Comparison of ENCODE assay signal across 15 mouse cellular contexts in the genomic region with DNA sequence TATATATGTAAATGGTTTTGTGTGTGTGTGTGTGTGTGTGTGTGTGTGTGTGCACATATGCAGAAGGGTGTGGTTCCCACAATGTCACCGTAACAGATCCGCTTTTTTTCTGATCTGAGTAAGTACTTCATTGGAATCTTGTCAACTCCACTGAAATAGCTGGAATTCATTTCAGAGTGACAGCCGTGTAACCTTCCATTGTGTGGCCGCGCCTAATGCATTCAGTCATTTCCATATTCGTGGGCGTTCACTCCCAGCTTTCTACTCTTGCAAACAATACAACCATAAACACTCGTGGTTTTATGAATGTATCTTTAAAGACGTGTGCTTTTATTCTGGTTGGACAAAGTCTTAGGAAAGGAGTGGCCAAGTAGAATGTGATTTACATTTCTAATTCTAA. TPM values are rescaled to one million over a fixed set of nuclear protein-coding genes. Genes with fewer than 3 reads are reported as not detected.
A peak's percentile ranks its signal among the peaks of the same experiment; 100 is the strongest.
DNase-seq lines count a peak whose midpoint lies in the region; ATAC-seq and TF ChIP-seq lines count a peak whose summit lies in the region.
"Had no signal": no experiment of that assay in that cellular context is flagged by ENCODE, and none has a peak within 500 bp of the region (broad histone marks: within the 10 kb centered on the region; RNA-seq: fewer than 3 reads in every experiment).

No protein-coding gene starts in this region.

- intact Hi-C loops in gastrocnemius, postnatal 36 days (cut with DNase I): no loop called here

- H3K4me1 ChIP-seq in heart, embryonic 15.5 days (replicated peaks): peaks cover 31% of the 10 kb centered on the region
- 0 out of 2 replicates have a peak, but pooled peaks cover 3% of the 10 kb centered on the region for H3K4me1 ChIP-seq in neural tube, embryonic 11.5 days (ENCODE audit: control insufficient read depth, insufficient read depth, low read length)
- peaks cover 15% of the 10 kb centered on the region for H3K4me1 ChIP-seq in forebrain, embryonic 13.5 days
- H3K4me1 ChIP-seq in midbrain, postnatal 0 days (ENCODE audit: insufficient read depth, low read length): no peaks in the 10 kb centered on the region
- H3K4me1 ChIP-seq: limb, embryonic 15.5 days; lung, embryonic 15.5 days had no signal

- no peak for TF ChIP-seq CTCF in midbrain, postnatal 0 days (IDR thresholded peaks at IDR 0.05)

- WGBS in heart, embryonic 15.5 days: 51% methylated on average over 9 of the region's 9 CpGs
- 35% methylated on average over 9 of the region's 9 CpGs for WGBS in neural tube, embryonic 11.5 days
- WGBS in forebrain, embryonic 13.5 days: 22% methylated on average over 9 of the region's 9 CpGs
- 15% methylated on average over 9 of the region's 9 CpGs for WGBS in midbrain, postnatal 0 days

- no peak overlapping the region for H3K4me2 ChIP-seq in heart, embryonic 15.5 days
- no peak overlapping the region for H3K4me2 ChIP-seq in neural tube, embryonic 11.5 days (ENCODE audit: low read depth)
- no peak overlapping the region for H3K4me2 ChIP-seq in forebrain, embryonic 13.5 days
- H3K4me2 ChIP-seq in midbrain, postnatal 0 days (ENCODE audit: low read depth, low read length, poor library complexity, severe bottlenecking): no peak overlapping the region
- H3K4me2 ChIP-seq: limb, embryonic 15.5 days; lung, embryonic 15.5 days had no signal

- no peaks in the 10 kb centered on the region for H3K27me3 ChIP-seq in heart, embryonic 15.5 days
- H3K27me3 ChIP-seq in neural tube, embryonic 11.5 days (ENCODE audit: control insufficient read depth, insufficient read depth, low read length): no peaks in the 10 kb centered on the region
- H3K27me3 ChIP-seq in forebrain, embryonic 13.5 days: peaks cover 12% of the 10 kb centered on the region
- H3K27me3 ChIP-seq in midbrain, postnatal 0 days (ENCODE audit: insufficient read depth, low read length): no peaks in the 10 kb centered on the region

- DNase-seq in heart, adult 8-10 months (ENCODE audit: low spot score): no peak
- DNase-seq in neural tube, embryonic 11.5 days (ENCODE audit: low spot score): peak; percentile 36
- no peak for DNase-seq in neural tube, embryonic 10.5 days (ENCODE audit: extremely low spot score, low spot score)
- DNase-seq in midbrain, postnatal 0 days (ENCODE audit: low spot score): peak; percentile 5
- DNase-seq in gastrocnemius, postnatal 36 days: no peak
- DNase-seq: adrenal gland, postnatal 36 days; cerebellum, adult 11 months; kidney, adult 18-20 months; right cerebral cortex, postnatal 14 days; thymus, adult 2 months had no signal

- H3K27ac ChIP-seq in heart, embryonic 15.5 days: peak overlapping the region; percentile 80
- no peak overlapping the region for H3K27ac ChIP-seq in neural tube, embryonic 11.5 days (ENCODE audit: low read depth, low read length)
- H3K27ac ChIP-seq in forebrain, embryonic 13.5 days: no peak overlapping the region
- H3K27ac ChIP-seq in midbrain, postnatal 0 days (ENCODE audit: low read depth, low read length): no peak overlapping the region
- H3K27ac ChIP-seq: limb, embryonic 15.5 days; lung, embryonic 15.5 days had no signal

- H3K9ac ChIP-seq in heart, embryonic 15.5 days: no peak overlapping the region
- H3K9ac ChIP-seq in neural tube, embryonic 11.5 days (ENCODE audit: low read length): no peak overlapping the region
- H3K9ac ChIP-seq in forebrain, embryonic 13.5 days: no peak overlapping the region
- H3K9ac ChIP-seq in midbrain, postnatal 0 days (replicated peaks; ENCODE audit: low read length, poor library complexity, severe bottlenecking): no peak overlapping the region
- H3K9ac ChIP-seq: limb, embryonic 15.5 days; lung, embryonic 15.5 days had no signal

- H3K4me3 ChIP-seq in heart, embryonic 15.5 days: no peak overlapping the region
- no peak overlapping the region for H3K4me3 ChIP-seq in neural tube, embryonic 11.5 days (ENCODE audit: low read depth, low read length)
- no peak overlapping the region for H3K4me3 ChIP-seq in forebrain, embryonic 13.5 days
- H3K4me3 ChIP-seq in midbrain, postnatal 0 days (ENCODE audit: low read depth, low read length): no peak overlapping the region
- H3K4me3 ChIP-seq: limb, embryonic 15.5 days; lung, embryonic 15.5 days had no signal

- no peaks in the 10 kb centered on the region for H3K36me3 ChIP-seq in heart, embryonic 15.5 days
- no peaks in the 10 kb centered on the region for H3K36me3 ChIP-seq in neural tube, embryonic 11.5 days (ENCODE audit: control insufficient read depth, insufficient read depth, low read length)
- H3K36me3 ChIP-seq in forebrain, embryonic 13.5 days (ENCODE audit: poor library complexity, severe bottlenecking): no peaks in the 10 kb centered on the region
- H3K36me3 ChIP-seq in midbrain, postnatal 0 days (ENCODE audit: insufficient read depth, low read length): no peaks in the 10 kb centered on the region
- H3K36me3 ChIP-seq: limb, embryonic 15.5 days; lung, embryonic 15.5 days had no signal

- ATAC-seq in heart, embryonic 15.5 days (replicated peaks; ENCODE audit: insufficient number of reproducible peaks, insufficient read depth, low FRiP score, low read depth): no peak
- ATAC-seq in neural tube, embryonic 11.5 days (ENCODE audit: insufficient read depth, low FRiP score, low TSS enrichment): peak; percentile 27; the same call in 1 of the 2 replicates
- ATAC-seq in forebrain, embryonic 13.5 days: peak; percentile 80
- ATAC-seq in midbrain, postnatal 0 days (ENCODE audit: low FRiP score): no peak
- ATAC-seq in megakaryocyte progenitor cell, adult 5-6 weeks (replicated peaks; ENCODE audit: poor library complexity): no peak

- no peaks in the 10 kb centered on the region for H3K9me3 ChIP-seq in heart, embryonic 15.5 days (replicated peaks)
- no peaks in the 10 kb centered on the region for H3K9me3 ChIP-seq in neural tube, embryonic 11.5 days (ENCODE audit: control insufficient read depth, low read length)
- no peaks in the 10 kb centered on the region for H3K9me3 ChIP-seq in forebrain, embryonic 13.5 days (replicated peaks)
- H3K9me3 ChIP-seq in midbrain, postnatal 0 days (ENCODE audit: low read length): no peaks in the 10 kb centered on the region
- H3K9me3 ChIP-seq: limb, embryonic 15.5 days; lung, embryonic 15.5 days had no signal

RNA-seq across cellular contexts. Expression of gene Fam189a2, which starts 6.7 kb away (rescaled TPM):
- 5.6 and 5.9 TPM in 2 replicates for polyA plus RNA-seq in heart, embryonic 15.5 days (2015; fragmentation: Nextera tagmentation; extraction: Ambion mirVana)
- 10 to 100 TPM; 44.4 to 62.9 (median 52.5) TPM for total RNA-seq in heart, adult 8-10 months (2022)
- polyA plus RNA-seq in neural tube, embryonic 11.5 days (2014; fragmentation: Nextera tagmentation; extraction: Ambion mirVana): 1.9 and 2.4 TPM in 2 replicates
- polyA plus RNA-seq in forebrain, embryonic 13.5 days (2015; fragmentation: Nextera tagmentation; extraction: Ambion mirVana): 0.35 and 0.47 TPM in 2 replicates
- total RNA-seq in midbrain, postnatal 0 days (2014; rRNA removed): 16.3 and 16.9 TPM in 2 replicates
- polyA plus RNA-seq in midbrain, postnatal 0 days (2015; fragmentation: Nextera tagmentation; extraction: Ambion mirVana): 2.5 and 3.2 TPM in 2 replicates
- not detected in 2 replicates for total RNA-seq in megakaryocyte progenitor cell, adult 5-6 weeks (2015)
- not detected in 2 replicates for total RNA-seq in megakaryocyte progenitor cell, adult 5-6 weeks (2017)
- 10 to 100 TPM; 21.1 to 27.0 TPM for total RNA-seq in gastrocnemius, postnatal 36 days (2021)

Comparison
In these comparisons a context has a peak if more than half of its experiments do, and no peak if none do; other contexts are left out.
1. DNase-seq: peak in neural tube, embryonic 11.5 days (single experiment) and midbrain, postnatal 0 days (single experiment); none in heart, adult 8-10 months (single experiment), neural tube, embryonic 10.5 days (single experiment) and gastrocnemius, postnatal 36 days (0 of 2).
2. ATAC-seq: peak in neural tube, embryonic 11.5 days (single experiment) and forebrain, embryonic 13.5 days (single experiment); none in heart, embryonic 15.5 days (single experiment), midbrain, postnatal 0 days (single experiment) and megakaryocyte progenitor cell, adult 5-6 weeks (single experiment).
3. RNA of gene Fam189a2, which starts 6.7 kb away (total RNA-seq): 44.4 to 62.9 TPM in heart, adult 8-10 months, 21.1 to 27.0 TPM in gastrocnemius, postnatal 36 days and 16.3 to 16.9 TPM in midbrain, postnatal 0 days; not detected in megakaryocyte progenitor cell, adult 5-6 weeks; every median in the first group is over 10 times any median in the second.